Mouse (Mus musculus): ENCODE results near the gene Ankrd1. TPM values are rescaled to one million over a fixed set of nuclear protein-coding genes. Genes with fewer than 3 reads are reported as not detected.
A peak's percentile ranks its signal among the peaks of the same experiment; 100 is the strongest.

The Ankrd1 gene
- polyA plus RNA-seq, 1 experiment from 2014 or later = 212 TPM

- 90% methylated on average over 1 of the region's 1 CpGs for WGBS
- no peak for DNase-seq (ENCODE audit: low spot score)
Measured at GRCm38 (mm10) chr19:36098265-36098664, 21.6 kb downstream of the Ankrd1 start.

GRCm38 (mm10) chr19:36097194-36097593 lies 22.7 kb downstream of the Ankrd1 start:
- 79% methylated on average over 3 of the region's 3 CpGs for WGBS
- no peak overlapping the region for H3K27ac ChIP-seq
- H3K36me3 ChIP-seq = peaks cover 77% of the 10 kb centered on the region
- H3K4me3 ChIP-seq = no peak overlapping the region
- no peaks in the 10 kb centered on the region for H3K27me3 ChIP-seq (ENCODE audit: insufficient read depth, poor library complexity, severe bottlenecking)
- no peak for DNase-seq (ENCODE audit: low spot score)
- H3K9me3 ChIP-seq = no peaks in the 10 kb centered on the region
- H3K4me1 ChIP-seq = no peaks in the 10 kb centered on the region

More at GRCm38 (mm10) chr19:36098265-36098664, 21.6 kb downstream of the Ankrd1 start:
- Histone ChIP-seq H3K27me3 (ENCODE audit: insufficient read depth, poor library complexity, severe bottlenecking) (no peaks in the 10 kb centered on the region), H3K4me3 (no peak overlapping the region), H3K4me1 (no peaks in the 10 kb centered on the region), H3K9me3 (no peaks in the 10 kb centered on the region), H3K36me3 (peaks cover 77% of the 10 kb centered on the region), H3K27ac (no peak overlapping the region)

- peaks cover 58% of the 10 kb centered on the region for H3K36me3 ChIP-seq
- WGBS = 44% methylated on average over 5 of the region's 5 CpGs
Measured at GRCm38 (mm10) chr19:36090781-36091180, 29.1 kb downstream of the Ankrd1 start.

GRCm38 (mm10) chr19:36083262-36084225 lies 36.4 kb downstream of the Ankrd1 start, which contains the start of gene Rpp30:
Gene Rpp30, plus strand, starts transcription at chr19:36083716.
- no peaks in the 10 kb centered on the region for H3K27me3 ChIP-seq (ENCODE audit: insufficient read depth, poor library complexity, severe bottlenecking)
- 2% methylated on average over 34 of the region's 34 CpGs for WGBS
- DNase-seq (ENCODE audit: low spot score) = peak; percentile 96
- H3K27ac ChIP-seq = peak within 1 kb of the TSS; percentile 88
- peak within 1 kb of the TSS; percentile 94 for H3K4me3 ChIP-seq
- no peaks in the 10 kb centered on the region for H3K9me3 ChIP-seq
- H3K4me1 ChIP-seq = peaks cover 8% of the 10 kb centered on the region
- H3K36me3 ChIP-seq = peaks cover 7% of the 10 kb centered on the region; the same call in 1 of the 2 replicates

More at GRCm38 (mm10) chr19:36090781-36091180, 29.1 kb downstream of the Ankrd1 start:
- DNase-seq (ENCODE audit: low spot score) = no peak
- Histone ChIP-seq H3K4me1 (no peaks in the 10 kb centered on the region), H3K4me3 (no peak overlapping the region), H3K27ac (no peak overlapping the region), H3K9me3 (no peaks in the 10 kb centered on the region), H3K27me3 (ENCODE audit: insufficient read depth, poor library complexity, severe bottlenecking) (no peaks in the 10 kb centered on the region)

GRCm38 (mm10) chr19:36082606-36083261 lies 37.2 kb downstream of the Ankrd1 start:
- peaks cover 8% of the 10 kb centered on the region for H3K4me1 ChIP-seq
- H3K27ac ChIP-seq = peak overlapping the region; percentile 88
- H3K36me3 ChIP-seq = no peaks in the 10 kb centered on the region; the same call in 1 of the 2 replicates
- peak overlapping the region; percentile 94 for H3K4me3 ChIP-seq
- no peaks in the 10 kb centered on the region for H3K9me3 ChIP-seq
- WGBS = 46% methylated on average over 7 of the region's 7 CpGs
- DNase-seq (ENCODE audit: low spot score) = no peak
- H3K27me3 ChIP-seq (ENCODE audit: insufficient read depth, poor library complexity, severe bottlenecking) = no peaks in the 10 kb centered on the region

GRCm38 (mm10) chr19:36062801-36063529 lies 56.9 kb downstream of the Ankrd1 start:
- no peak overlapping the region for H3K4me3 ChIP-seq
- H3K27ac ChIP-seq = no peak overlapping the region
- H3K27me3 ChIP-seq (ENCODE audit: insufficient read depth, poor library complexity, severe bottlenecking) = peaks cover 11% of the 10 kb centered on the region
- no peaks in the 10 kb centered on the region for H3K36me3 ChIP-seq
- H3K9me3 ChIP-seq = no peaks in the 10 kb centered on the region
- H3K4me1 ChIP-seq = no peaks in the 10 kb centered on the region
- WGBS = 75% methylated on average over 2 of the region's 2 CpGs
- no peak for DNase-seq (ENCODE audit: low spot score)

Other genes starting within 250 kb of the Ankrd1 start
- not detected in 2 replicates for gene Htr7, start 62.6 kb downstream of the Ankrd1 start, polyA plus RNA-seq (2016; fragmentation: Nextera tagmentation; extraction: Ambion mirVana)
- 61.1 and 72.2 TPM in 2 replicates for gene Rpp30, start 36.4 kb downstream of the Ankrd1 start, polyA plus RNA-seq (2016; fragmentation: Nextera tagmentation; extraction: Ambion mirVana)
- gene Pcgf5, start 228.2 kb upstream of the Ankrd1 start, polyA plus RNA-seq (2016; fragmentation: Nextera tagmentation; extraction: Ambion mirVana) = 38.6 and 53.0 TPM in 2 replicates